Mouse (Mus musculus) neural tube, postnatal 0 days (tissue): ENCODE data around the gene Eftud2. TPM values are rescaled to one million over a fixed set of nuclear protein-coding genes. Genes with fewer than 3 reads are reported as not detected.

Experiments used
- polyA plus RNA-seq: library from polyadenylated mRNA; unstranded; fragments of >200 nt; fragmentation: Nextera tagmentation; extraction: Ambion mirVana; gene quantifications from 2 replicates; pipeline ENCODE4 v1.2.1, GENCODE M21; 2015

Gene Eftud2
- 92.2 and 102 TPM in 2 replicates for polyA plus RNA-seq

DNA sequence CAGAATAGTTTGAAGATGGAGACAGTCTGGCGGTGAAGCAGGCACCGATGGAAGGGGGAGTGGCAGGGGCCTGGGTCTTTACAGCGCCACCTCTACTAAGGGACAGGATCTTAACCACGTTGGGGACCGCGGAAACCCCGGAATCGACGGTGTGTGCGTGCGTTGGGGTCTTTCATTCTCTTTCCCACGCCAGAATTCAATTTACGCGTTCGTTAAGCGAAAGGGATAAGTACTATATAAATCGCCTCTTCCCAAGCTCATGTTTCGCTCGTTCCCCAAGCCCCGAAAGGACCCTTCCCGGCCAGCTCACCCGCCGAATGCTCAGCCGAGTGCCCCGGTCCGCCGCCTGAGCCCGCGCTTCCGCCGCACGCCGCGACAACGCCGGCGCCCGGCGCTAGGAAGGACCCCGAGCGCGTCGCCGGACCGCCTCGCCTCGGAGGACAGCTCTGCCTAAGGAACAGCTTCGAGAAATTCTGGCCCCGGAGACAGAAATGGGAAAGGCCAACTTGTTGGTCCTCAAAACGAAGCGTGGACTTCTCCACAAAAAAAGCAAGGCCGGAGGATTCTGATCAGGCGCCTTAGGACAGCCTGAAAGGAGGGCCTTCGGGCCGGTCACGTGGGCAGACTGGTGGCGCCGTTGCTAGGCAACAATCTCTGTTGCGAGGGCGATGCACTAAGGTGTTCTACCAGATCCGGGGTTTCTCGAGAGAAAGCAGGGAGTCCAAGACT lies at the start of gene Eftud2, which contains the start of gene Ccdc103:
Gene Eftud2 (minus strand): TSS at position 401 of the 729 bp plus-strand sequence.
Gene Ccdc103 (plus strand): TSS at position 620 of the 729 bp plus-strand sequence.

DNA sequence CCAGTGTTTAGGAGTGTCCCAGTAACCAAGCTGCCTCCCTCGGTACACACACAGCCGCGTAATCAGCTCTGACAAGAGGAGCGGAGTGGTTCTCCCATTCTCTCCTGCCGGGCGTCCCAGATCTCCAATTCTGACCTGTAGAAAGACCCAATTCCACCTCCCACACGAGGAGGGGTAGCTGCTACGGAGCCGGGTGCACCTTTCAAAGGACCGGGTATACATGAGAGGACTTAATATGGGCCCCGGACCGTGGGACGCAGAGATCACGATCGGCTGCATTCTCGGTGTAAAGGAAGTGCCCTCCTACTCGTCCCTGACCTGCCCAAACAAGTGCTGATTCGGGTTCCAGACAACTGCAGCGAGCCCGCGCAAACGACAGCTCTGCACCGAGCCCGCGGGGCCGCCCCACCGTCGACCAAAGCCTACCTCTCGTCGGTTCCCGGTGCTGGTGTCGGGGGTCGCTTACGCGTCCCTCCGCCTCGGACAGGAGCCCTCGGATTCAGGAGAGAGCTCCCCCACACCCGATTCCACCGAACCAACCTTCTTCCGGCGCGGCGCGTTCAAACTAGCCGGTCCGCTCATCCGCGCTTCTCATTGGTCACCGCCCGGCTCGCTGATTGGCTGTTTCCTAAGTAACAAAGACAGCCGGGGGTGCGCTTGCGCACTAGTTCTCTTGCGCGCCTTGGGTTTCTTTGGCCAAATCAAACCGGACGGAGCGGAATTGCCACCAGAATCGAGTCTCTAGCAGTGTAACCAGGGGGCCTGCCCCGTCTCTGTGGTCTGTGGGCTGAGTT lies 44.0 kb upstream of the Eftud2 start, which contains the start of gene Kif18b:
Gene Kif18b (minus strand): TSS at position 568 of the 794 bp plus-strand sequence.

DNA sequence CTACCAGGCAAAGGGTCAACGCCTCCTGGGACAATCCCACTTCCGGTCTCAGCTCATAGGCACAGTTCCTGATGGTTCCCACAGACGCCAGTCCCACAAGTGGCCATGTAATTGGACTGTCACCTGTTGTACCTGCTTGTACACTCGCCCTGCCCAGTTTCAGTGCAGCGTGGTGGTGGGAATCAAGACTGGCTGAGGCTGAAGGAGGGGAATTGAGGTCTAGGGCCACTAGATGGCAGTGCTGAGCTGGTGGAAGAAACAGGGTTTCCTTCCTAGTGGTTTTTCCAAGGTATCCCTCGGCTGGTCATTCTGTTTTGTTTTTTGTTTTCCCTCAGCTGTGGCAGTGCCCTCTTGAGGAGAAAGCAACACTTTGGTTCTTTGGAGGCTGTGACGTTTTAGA lies 20.0 kb upstream of the Eftud2 start, which contains the start of gene Gfap:
Gene Gfap (minus strand): TSS at position 150 of the 400 bp plus-strand sequence.

DNA sequence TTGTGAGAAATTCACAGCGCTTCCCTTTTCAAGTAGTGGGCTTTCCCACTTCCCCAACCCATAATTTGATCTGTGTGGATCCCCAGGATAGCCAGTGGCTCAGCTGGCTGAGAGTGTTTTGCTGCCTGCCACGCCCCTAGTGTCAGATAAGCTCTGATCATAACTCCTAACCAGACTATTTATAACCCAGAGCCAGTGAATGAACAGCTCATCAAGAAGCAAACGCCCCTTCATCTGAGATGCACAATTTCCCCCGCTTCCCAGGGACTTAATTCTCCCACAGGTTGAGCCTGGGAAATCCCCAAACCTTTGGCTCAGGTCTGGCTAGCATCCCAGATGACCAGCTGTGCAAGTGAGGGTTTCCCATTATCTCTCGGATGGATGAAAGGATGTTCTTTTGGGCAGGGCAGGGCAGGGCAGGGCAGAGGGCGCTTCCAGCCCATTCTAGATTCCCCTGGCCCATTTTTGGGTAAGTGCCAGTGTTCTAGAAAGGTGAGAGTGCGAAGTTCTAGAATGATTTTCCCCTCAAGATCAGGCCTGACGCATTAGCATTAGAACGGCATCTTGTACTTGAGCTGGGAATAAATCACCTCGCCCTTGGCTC lies 3.9 kb upstream of the Eftud2 start, which contains the start of gene Fam187a:
Gene Fam187a (plus strand): TSS at position 554 of the 604 bp plus-strand sequence.

DNA sequence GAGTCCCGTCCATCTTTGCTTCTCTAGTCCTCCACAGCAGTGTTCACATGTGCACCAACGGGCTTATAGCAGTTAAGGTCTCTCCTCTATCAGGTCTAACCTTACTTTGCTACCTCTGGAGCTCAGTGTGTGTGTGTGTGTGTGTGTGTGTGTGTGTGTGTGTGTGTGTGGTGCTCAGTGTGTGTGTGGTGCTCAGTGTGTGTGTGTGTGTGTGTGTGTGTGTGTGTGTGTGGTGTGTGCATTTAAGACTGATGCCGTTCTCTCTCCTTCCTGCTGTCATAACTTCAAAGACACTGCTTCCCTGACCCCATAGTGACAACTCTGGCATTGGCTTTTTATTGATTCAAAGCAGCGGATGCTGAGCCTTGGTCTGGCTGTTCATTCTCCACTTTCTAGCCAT lies 45.2 kb downstream of the Eftud2 start, which contains the start of gene Higd1b:
Gene Higd1b (plus strand): TSS at position 301 of the 400 bp plus-strand sequence.

DNA sequence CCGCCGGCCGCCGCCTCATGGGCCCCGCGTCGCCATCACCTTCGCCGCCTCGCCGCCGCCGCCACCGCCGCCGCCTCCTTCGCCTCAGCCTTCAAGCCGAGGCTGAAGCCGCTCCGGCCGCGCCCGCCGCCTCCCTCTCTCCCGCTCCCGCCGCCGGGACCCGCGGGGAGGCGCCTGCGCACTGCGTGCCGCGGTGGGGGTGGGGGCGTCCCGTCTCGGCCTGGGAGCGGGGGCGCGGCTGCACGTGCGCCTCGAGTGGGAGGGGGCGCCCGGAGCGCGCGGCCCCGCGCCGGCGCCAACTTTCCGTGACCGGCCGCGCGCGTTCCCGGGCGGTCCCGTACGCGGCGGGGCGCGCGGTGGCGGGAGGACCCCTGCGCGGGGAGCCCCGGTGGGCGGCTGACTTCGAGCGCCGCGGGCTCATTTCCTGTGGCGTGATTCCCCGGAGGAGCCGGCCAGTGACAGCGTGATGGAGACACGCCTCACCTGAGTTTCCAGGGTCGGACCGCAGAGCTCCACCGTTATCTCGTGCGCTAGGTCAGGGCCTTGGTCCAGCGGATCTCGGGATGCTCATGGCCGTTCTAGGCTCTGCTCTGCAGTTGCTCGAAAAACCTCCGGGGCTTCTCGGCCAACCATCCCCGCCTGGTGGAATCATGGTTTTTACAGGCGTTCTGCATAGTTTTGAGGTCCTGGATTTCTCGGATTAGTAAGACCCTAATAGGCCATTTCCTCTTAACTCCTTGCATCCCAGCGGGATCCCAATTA lies 61.6 kb downstream of the Eftud2 start, which contains the start of gene Gjc1:
Gene Gjc1 (minus strand): TSS at position 680 of the 762 bp plus-strand sequence.

Other genes starting within 250 kb of the Eftud2 start
- gene Meioc, start 217.3 kb downstream of the Eftud2 start, polyA plus RNA-seq, result 0.09 and 0.14 TPM in 2 replicates
- 27.6 and 29.3 TPM in 2 replicates for gene Ccdc43, start 183.2 kb downstream of the Eftud2 start, polyA plus RNA-seq
- gene Adam11, start 119.5 kb downstream of the Eftud2 start, polyA plus RNA-seq, result 20.7 and 24.9 TPM in 2 replicates
- 25.7 and 26.6 TPM in 2 replicates for gene Gjc1, start 61.3 kb downstream of the Eftud2 start, polyA plus RNA-seq
- gene Higd1b, start 45.1 kb downstream of the Eftud2 start, polyA plus RNA-seq, result 12.4 and 16.6 TPM in 2 replicates
- 1.6 and 1.7 TPM in 2 replicates for gene Ccdc103, start 219 bp upstream of the Eftud2 start, polyA plus RNA-seq
- not detected in 2 replicates for gene Fam187a, start 4.2 kb upstream of the Eftud2 start, polyA plus RNA-seq
- gene Gfap, start 19.9 kb upstream of the Eftud2 start, polyA plus RNA-seq, result 243 and 290 TPM in 2 replicates
- gene Kif18b, start 44.1 kb upstream of the Eftud2 start, polyA plus RNA-seq, result 0.68 and 0.79 TPM in 2 replicates
- gene C1ql1, start 65.7 kb upstream of the Eftud2 start, polyA plus RNA-seq, result 17.7 and 23.5 TPM in 2 replicates
- gene Nmt1, start 147.2 kb upstream of the Eftud2 start, polyA plus RNA-seq, result 38.6 and 43.1 TPM in 2 replicates
- 127 and 160 TPM in 2 replicates for gene Dcakd, start 147.3 kb upstream of the Eftud2 start, polyA plus RNA-seq
- gene Plcd3, start 220.7 kb upstream of the Eftud2 start, polyA plus RNA-seq, result 4.8 and 5.2 TPM in 2 replicates
- gene Acbd4, start 220.7 kb upstream of the Eftud2 start, polyA plus RNA-seq, result 18.0 and 20.0 TPM in 2 replicates
- 5.9 and 6.1 TPM in 2 replicates for gene Hexim1, start 235.2 kb upstream of the Eftud2 start, polyA plus RNA-seq